Mouse (Mus musculus) hindbrain, embryonic 10.5 days (tissue): ENCODE results near the gene Lin52. TPM values are rescaled to one million over a fixed set of nuclear protein-coding genes. Genes with fewer than 3 reads are reported as not detected.

Experiments used
- DNase-seq: peaks from one replicate; pipeline ENCODE4 v3.0.0-alpha.2; 2017; ENCODE audit warnings: low spot score
- H3K27ac ChIP-seq: fragments of 300-500 bp; sonication (generic); 2 replicates; pipeline ENCODE4 v1.5.1; 2016; ENCODE audit warnings: mild to moderate bottlenecking, moderate library complexity
- H3K27me3 ChIP-seq: fragments of 300-500 bp; sonication (generic); 2 replicates; pipeline ENCODE4 v1.6.1; 2016; ENCODE audit warnings: mild to moderate bottlenecking; ENCODE audit not compliant: poor library complexity, insufficient read depth, severe bottlenecking
- H3K36me3 ChIP-seq: fragments of 300-500 bp; sonication (generic); 2 replicates; pipeline ENCODE4 v1.6.1; 2016; ENCODE audit warnings: mild to moderate bottlenecking, moderate library complexity
- H3K4me1 ChIP-seq: fragments of 300-500 bp; sonication (generic); replicated peaks from 2 replicates; pipeline ENCODE4 v1.6.1; 2016; ENCODE audit warnings: mild to moderate bottlenecking
- H3K4me3 ChIP-seq: fragments of 300-500 bp; sonication (generic); 2 replicates; pipeline ENCODE4 v1.5.1; 2016; ENCODE audit warnings: mild to moderate bottlenecking, moderate library complexity
- H3K9me3 ChIP-seq: fragments of 300-500 bp; sonication (generic); 2 replicates; pipeline ENCODE4 v1.6.1; 2016; ENCODE audit warnings: mild to moderate bottlenecking, moderate library complexity
- WGBS: fragments of 180-500 bp; shearing (Covaris S2); methylation state at CpG from one replicate; pipeline ENCODE4 v1.1.7; 2016; 5-methylcytosine and 5-hydroxymethylcytosine counted together
- polyA plus RNA-seq: library from polyadenylated mRNA; unstranded; fragments of >200 nt; fragmentation: Nextera tagmentation; extraction: Ambion mirVana; gene quantifications from 2 replicates; pipeline ENCODE4 v1.2.1, GENCODE M21; 2016

Lin52 gene
- polyA plus RNA-seq, 1 experiment from 2014 or later = 30.8 TPM

GRCm38 (mm10) chr12:84442526-84442925 is 8.7 kb upstream of the Lin52 start:
- no peaks in the 10 kb centered on the region for H3K27me3 ChIP-seq
- no peaks in the 10 kb centered on the region for H3K9me3 ChIP-seq
- no peaks in the 10 kb centered on the region for H3K4me1 ChIP-seq
- 74% methylated on average over 4 of the region's 4 CpGs for WGBS
- no peak for DNase-seq
- no peak overlapping the region for H3K27ac ChIP-seq
- no peaks in the 10 kb centered on the region for H3K36me3 ChIP-seq
- no peak overlapping the region for H3K4me3 ChIP-seq

- Histone ChIP-seq H3K27ac (no peak overlapping the region), H3K9me3 (no peaks in the 10 kb centered on the region), H3K27me3 (no peaks in the 10 kb centered on the region), H3K4me3 (no peak overlapping the region), H3K36me3 (no peaks in the 10 kb centered on the region), H3K4me1 (peaks cover 18% of the 10 kb centered on the region)
- DNase-seq = no peak
- WGBS = 68% methylated on average over 1 of the region's 1 CpGs
Measured at GRCm38 (mm10) chr12:84447386-84447785, 3.8 kb upstream of the Lin52 start.

- no peak for DNase-seq
- Histone ChIP-seq H3K27ac (no peak overlapping the region), H3K36me3 (no peaks in the 10 kb centered on the region), H3K4me3 (no peak overlapping the region), H3K9me3 (no peaks in the 10 kb centered on the region), H3K4me1 (peaks cover 24% of the 10 kb centered on the region), H3K27me3 (no peaks in the 10 kb centered on the region)
- WGBS = 88% methylated on average over 6 of the region's 6 CpGs
Measured at GRCm38 (mm10) chr12:84448181-84448580, 3.0 kb upstream of the Lin52 start.

GRCm38 (mm10) chr12:84449887-84450286 is 1.3 kb upstream of the Lin52 start:
- Histone ChIP-seq H3K36me3 (no peaks in the 10 kb centered on the region), H3K4me3 (peak overlapping the region; percentile 86), H3K4me1 (peaks cover 24% of the 10 kb centered on the region), H3K27me3 (no peaks in the 10 kb centered on the region), H3K9me3 (no peaks in the 10 kb centered on the region), H3K27ac (no peak overlapping the region)
- DNase-seq = no peak
- WGBS = 47% methylated on average over 10 of the region's 10 CpGs

GRCm38 (mm10) chr12:84450351-84450717 is 888 bp upstream of the Lin52 start:
- H3K4me1 ChIP-seq = peaks cover 24% of the 10 kb centered on the region
- H3K27me3 ChIP-seq = no peaks in the 10 kb centered on the region
- DNase-seq = no peak
- H3K4me3 ChIP-seq = peak overlapping the region; percentile 86
- H3K27ac ChIP-seq = peak overlapping the region; percentile 89
- H3K9me3 ChIP-seq = no peaks in the 10 kb centered on the region
- 0% methylated on average over 6 of the region's 6 CpGs for WGBS
- no peaks in the 10 kb centered on the region for H3K36me3 ChIP-seq

- Histone ChIP-seq H3K4me1 (peaks cover 24% of the 10 kb centered on the region), H3K27ac (peak overlapping the region; percentile 89), H3K27me3 (no peaks in the 10 kb centered on the region), H3K4me3 (peak overlapping the region; percentile 86), H3K36me3 (peaks cover 2% of the 10 kb centered on the region), H3K9me3 (no peaks in the 10 kb centered on the region)
- no peak for DNase-seq
- WGBS = 4% methylated on average over 11 of the region's 11 CpGs
Measured at GRCm38 (mm10) chr12:84451801-84452200, 579 bp downstream of the Lin52 start.

GRCm38 (mm10) chr12:84456911-84457310 is 5.7 kb downstream of the Lin52 start:
- no peaks in the 10 kb centered on the region; the same call in 1 of the 2 replicates for H3K9me3 ChIP-seq
- no peak overlapping the region for H3K27ac ChIP-seq
- peaks cover 11% of the 10 kb centered on the region for H3K4me1 ChIP-seq
- no peak overlapping the region for H3K4me3 ChIP-seq
- no peaks in the 10 kb centered on the region for H3K27me3 ChIP-seq
- peaks cover 41% of the 10 kb centered on the region for H3K36me3 ChIP-seq
- 93% methylated on average over 3 of the region's 3 CpGs for WGBS
- no peak for DNase-seq

- DNase-seq = no peak
- no peaks in the 10 kb centered on the region; the same call in 1 of the 2 replicates for H3K9me3 ChIP-seq
- no peaks in the 10 kb centered on the region for H3K27me3 ChIP-seq
- H3K27ac ChIP-seq = no peak overlapping the region
- WGBS = 64% methylated on average over 1 of the region's 1 CpGs
- peaks cover 69% of the 10 kb centered on the region for H3K36me3 ChIP-seq
- no peak overlapping the region for H3K4me3 ChIP-seq
- no peaks in the 10 kb centered on the region for H3K4me1 ChIP-seq
Measured at GRCm38 (mm10) chr12:84459845-84460244, 8.6 kb downstream of the Lin52 start.

- Histone ChIP-seq H3K27ac (no peak overlapping the region), H3K27me3 (no peaks in the 10 kb centered on the region), H3K36me3 (peaks cover 70% of the 10 kb centered on the region), H3K4me1 (no peaks in the 10 kb centered on the region), H3K4me3 (no peak overlapping the region), H3K9me3 (no peaks in the 10 kb centered on the region; the same call in 1 of the 2 replicates)
- WGBS = 93% methylated on average over 5 of the region's 5 CpGs
- DNase-seq = no peak
Measured at GRCm38 (mm10) chr12:84461416-84461815, 10.2 kb downstream of the Lin52 start.

- Histone ChIP-seq H3K4me1 (no peaks in the 10 kb centered on the region), H3K27ac (no peak overlapping the region; the same call in 1 of the 2 replicates), H3K4me3 (no peak overlapping the region), H3K9me3 (no peaks in the 10 kb centered on the region; the same call in 1 of the 2 replicates), H3K36me3 (peaks cover 58% of the 10 kb centered on the region), H3K27me3 (no peaks in the 10 kb centered on the region)
- no peak for DNase-seq
- 86% methylated on average over 3 of the region's 3 CpGs for WGBS
Measured at GRCm38 (mm10) chr12:84462856-84463255, 11.6 kb downstream of the Lin52 start.

- no peaks in the 10 kb centered on the region for H3K4me1 ChIP-seq
- H3K27me3 ChIP-seq = no peaks in the 10 kb centered on the region
- no peak for DNase-seq
- H3K36me3 ChIP-seq = peaks cover 36% of the 10 kb centered on the region
- H3K9me3 ChIP-seq = no peaks in the 10 kb centered on the region
- H3K4me3 ChIP-seq = no peak overlapping the region
- WGBS = 6% methylated on average over 1 of the region's 1 CpGs
- no peak overlapping the region for H3K27ac ChIP-seq
Measured at GRCm38 (mm10) chr12:84468701-84469100, 17.5 kb downstream of the Lin52 start.

- 94% methylated on average over 7 of the region's 7 CpGs for WGBS
- H3K4me1 ChIP-seq = no peaks in the 10 kb centered on the region
- H3K27ac ChIP-seq = no peak overlapping the region
- no peak overlapping the region for H3K4me3 ChIP-seq
- no peaks in the 10 kb centered on the region for H3K9me3 ChIP-seq
- H3K27me3 ChIP-seq = peaks cover 26% of the 10 kb centered on the region
- DNase-seq = no peak
- H3K36me3 ChIP-seq = peaks cover 29% of the 10 kb centered on the region
Measured at GRCm38 (mm10) chr12:84478937-84479336, 27.7 kb downstream of the Lin52 start.

- Histone ChIP-seq H3K4me3 (no peak overlapping the region), H3K9me3 (no peaks in the 10 kb centered on the region), H3K27me3 (peaks cover 46% of the 10 kb centered on the region), H3K4me1 (no peaks in the 10 kb centered on the region), H3K36me3 (peaks cover 14% of the 10 kb centered on the region; the same call in 1 of the 2 replicates), H3K27ac (no peak overlapping the region)
- DNase-seq = no peak
- WGBS = 67% methylated on average over 2 of the region's 2 CpGs
Measured at GRCm38 (mm10) chr12:84481251-84481650, 30.0 kb downstream of the Lin52 start.
